Mouse (Mus musculus): Measurements from ENCODE around the gene Gclc. TPM values are rescaled to one million over a fixed set of nuclear protein-coding genes. Genes with fewer than 3 reads are reported as not detected.
A peak's percentile ranks its signal among the peaks of the same experiment; 100 is the strongest.
"Not testable (repeated sequence)": the region's sequence is repeated elsewhere in the genome, so short reads cannot be mapped to it uniquely, and the experiment has no call there.

Gene Gclc
- polyA plus RNA-seq, 2 experiments from 2014 or later, result 6.5 to 11.0 TPM

DNA sequence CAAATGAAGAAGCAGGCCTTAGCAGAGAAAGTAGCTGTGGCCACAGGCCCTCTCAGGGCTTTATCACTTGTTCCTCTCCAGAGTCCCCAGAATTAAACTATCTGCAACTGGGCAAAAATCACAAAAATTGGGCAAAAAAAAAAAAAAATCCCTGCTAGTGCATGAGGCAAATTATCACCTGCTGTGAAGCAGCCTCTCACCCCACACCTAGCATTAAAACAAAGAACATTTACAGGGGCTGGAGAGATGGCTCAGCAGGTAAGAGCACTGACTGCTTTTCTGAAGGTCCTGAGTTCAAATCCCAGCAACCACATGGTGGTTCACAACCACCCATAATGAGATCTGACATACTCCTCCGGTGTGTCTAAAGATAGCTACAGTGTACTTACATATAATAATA, 6.0 kb upstream of the Gclc start:
- not testable (repeated sequence) for ATAC-seq

- ATAC-seq, result peak; percentile 81
Observed at GRCm38 (mm10) chr9:77750133-77751060, 3.9 kb upstream of the Gclc start.

- ATAC-seq, result peak; percentile 21
Observed at GRCm38 (mm10) chr9:77751091-77751521, 3.2 kb upstream of the Gclc start.

DNA sequence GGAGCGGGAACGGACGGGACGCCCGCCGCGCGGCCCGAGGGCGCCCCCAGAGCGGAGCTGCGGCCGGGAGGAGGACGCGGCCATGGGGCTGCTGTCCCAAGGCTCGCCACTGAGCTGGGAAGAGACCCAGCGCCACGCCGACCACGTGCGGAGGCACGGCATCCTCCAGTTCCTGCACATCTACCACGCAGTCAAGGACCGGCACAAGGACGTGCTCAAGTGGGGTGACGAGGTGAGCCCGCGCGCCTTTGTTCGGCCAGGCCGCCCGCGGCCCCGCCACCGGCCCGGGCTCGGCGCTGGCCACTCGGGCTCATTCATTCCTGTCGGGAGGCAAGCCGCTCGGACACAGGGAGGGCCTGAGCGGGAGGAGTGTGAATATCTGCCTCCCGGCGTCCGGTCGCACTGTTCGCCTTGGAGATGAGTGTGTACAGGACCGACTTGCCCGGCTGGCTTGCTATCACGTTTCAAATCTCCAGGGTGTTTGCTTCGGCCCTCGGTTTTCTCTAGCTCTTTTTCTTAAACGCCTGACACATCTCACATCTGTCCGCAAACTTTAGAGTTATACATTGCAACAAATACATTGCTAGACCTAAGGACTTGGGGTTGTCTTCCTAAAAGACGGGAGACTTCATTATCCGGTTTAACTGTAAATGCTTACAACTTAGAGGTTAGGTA, 530 bp downstream of the Gclc start:
- peak; percentile 30 for ATAC-seq

- no peak for ATAC-seq
Observed at GRCm38 (mm10) chr9:77755403-77755784, 1.1 kb downstream of the Gclc start.

DNA sequence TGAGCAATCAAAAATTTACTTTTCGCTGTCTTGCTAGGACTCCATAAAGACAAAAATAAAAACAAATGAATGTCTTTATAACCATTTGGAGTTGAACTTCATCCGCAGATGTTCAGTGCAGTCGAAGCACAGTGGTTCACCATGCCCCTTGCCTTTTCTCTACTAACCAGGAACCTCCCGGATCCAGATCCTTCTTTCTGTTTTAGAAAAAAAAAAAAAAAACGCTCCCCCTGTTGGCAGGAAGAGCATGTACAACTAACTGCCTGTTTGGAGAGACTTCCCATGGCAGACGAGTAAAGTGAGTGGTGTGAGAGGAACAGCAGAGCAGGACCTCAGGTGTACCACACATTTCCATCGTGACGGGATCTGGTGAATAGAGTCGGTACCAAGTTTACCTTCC, 1.7 kb downstream of the Gclc start:
- ATAC-seq, result peak; percentile 37

DNA sequence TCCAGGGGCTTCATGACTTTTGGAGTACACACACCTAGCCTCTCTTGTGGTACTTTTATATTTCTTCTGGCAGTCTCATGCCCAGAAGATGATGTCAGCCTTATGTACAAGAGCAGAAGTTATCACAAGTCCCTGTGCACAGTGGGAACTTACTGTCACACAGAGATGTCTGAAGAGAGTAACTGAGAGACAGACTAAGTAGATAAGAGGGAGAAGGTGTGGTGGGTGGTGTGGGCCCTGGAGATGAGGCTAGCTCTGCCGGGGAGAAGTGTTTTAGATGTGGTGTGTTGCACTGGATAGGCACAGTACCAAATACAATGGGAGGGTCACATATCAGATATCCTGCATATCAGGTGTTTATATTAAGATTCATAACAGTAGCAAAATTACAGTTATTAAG, 3.0 kb downstream of the Gclc start:
- ATAC-seq, result no peak

DNA sequence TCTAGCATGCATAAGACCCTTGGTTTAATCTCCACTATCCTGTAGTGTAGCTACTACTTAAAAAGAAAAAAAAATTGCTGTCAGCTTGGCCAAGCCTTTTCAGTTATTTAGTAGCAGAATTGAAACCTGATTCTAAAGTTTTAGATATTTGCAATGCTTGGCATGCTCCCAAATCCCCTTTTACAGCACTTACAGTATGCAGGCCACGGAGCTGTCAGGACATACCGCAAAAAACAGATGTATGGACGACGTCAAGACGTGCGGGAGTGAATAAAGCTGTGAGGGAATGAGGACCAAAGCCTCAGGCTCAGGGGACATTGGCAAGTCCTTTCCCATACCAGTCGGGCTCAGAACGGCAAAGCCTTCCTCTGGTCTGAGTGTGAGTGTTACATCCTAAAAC, 4.1 kb downstream of the Gclc start:
- no peak for ATAC-seq

GRCm38 (mm10) chr9:77759111-77759510, 4.8 kb downstream of the Gclc start:
- ATAC-seq, result no peak

DNA sequence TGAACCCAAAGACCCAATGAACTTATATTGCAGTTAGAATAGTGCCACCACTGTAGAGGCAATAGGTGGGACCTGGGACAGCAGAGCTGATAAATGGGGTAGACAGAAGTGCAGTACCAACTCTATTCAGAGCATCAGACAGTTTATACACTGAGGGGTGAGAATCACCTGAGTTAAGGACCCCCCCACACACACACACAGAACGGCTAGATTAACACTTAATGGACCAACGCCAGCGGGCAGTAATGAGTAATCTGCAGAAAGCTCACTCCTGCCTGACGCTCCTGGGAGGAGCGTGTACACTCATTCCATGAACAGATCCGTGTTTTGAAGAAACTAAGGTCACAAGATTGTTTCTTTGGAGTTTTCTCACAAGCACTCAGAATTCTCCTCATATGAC, 5.4 kb downstream of the Gclc start:
- ATAC-seq, result no peak

- no peak for ATAC-seq
Observed at GRCm38 (mm10) chr9:77766218-77766617, 11.9 kb downstream of the Gclc start.

DNA sequence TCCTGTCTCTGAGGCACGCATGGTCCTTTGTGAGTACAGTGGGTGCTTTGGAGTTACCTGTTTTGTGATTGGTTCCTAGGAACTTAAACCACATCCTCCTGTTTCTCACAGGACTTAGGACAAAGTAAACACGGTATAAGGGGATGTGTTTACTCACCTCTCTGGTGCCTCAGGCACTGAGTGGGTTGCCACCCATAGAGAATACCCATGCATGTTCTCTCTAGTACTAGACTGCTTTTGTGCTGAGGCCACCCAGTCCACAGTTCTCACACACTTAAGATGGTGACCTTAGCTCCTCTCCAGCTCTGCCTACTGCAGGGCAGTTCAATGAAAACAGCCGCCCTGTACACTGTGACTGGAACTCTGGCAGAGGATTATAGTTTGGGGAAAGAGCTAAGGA, 12.4 kb downstream of the Gclc start:
- ATAC-seq, result no peak

DNA sequence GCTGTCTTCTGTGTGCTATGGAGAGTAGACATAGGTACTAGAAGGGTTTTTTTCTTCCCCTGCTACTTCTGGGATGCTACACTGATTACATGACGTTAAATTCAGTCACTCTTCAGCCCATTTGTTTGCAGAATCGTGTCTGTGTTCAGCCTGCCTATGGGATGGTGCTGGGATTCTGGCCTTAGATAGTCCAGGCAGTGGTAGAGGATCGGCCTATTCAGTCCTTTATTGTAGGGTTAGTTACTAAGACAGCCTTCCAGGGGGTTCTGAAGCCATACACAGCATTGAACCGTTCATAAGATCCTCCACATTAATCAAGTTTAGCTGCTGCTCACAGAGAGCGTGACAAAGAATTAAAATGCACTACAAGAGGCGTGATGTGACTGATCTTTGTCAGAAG, 16.6 kb downstream of the Gclc start:
- no peak for ATAC-seq

DNA sequence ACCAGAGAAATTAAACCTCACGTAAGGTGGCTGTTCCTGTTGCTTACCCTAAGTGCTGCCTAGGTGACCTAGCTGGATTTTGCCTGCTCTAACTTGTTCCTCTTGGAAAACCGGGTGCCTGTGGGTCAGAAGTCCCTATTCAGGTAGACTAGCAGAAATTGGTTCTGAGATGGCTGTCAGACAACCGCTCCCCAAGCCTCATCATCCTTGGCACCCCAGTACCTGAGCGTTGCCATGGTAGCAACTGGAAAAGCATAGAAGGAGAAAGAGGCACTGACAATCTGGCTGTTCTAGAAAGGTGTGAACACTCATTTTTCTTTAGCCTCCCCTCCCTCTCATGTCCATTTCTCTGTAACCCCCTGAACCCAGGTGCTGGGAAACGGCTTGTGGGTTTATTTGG, 17.0 kb downstream of the Gclc start:
- no peak for ATAC-seq

DNA sequence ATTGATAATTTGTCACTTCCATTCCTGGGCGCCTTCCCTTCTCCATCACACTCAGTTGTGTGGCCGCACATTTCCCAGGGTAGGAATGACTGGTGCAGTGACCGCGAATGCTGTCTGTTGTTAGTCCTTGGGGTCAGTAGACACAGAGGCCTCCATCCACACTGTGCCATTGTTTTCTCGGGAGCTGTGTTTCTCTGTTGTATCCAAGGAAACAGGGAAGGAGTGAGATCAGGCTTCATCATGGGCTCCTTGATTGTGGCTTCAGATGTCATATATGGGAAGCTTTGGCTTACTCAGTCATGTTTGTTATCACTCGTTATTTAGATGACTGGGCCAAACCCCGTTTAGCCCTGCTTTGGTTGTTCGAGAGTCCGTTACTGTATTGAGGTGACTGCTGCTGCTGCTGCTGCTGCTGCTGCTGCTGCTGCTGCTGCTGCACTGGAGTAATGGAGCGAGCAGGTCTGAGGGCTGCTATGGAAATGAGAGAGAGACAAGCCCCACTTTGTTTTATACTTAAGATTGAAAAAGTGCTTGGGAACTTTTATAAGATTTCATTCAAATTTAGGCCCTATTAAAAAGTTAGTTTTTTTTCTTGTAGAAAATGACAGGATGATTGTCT, 17.5 kb downstream of the Gclc start:
- ATAC-seq, result no peak

DNA sequence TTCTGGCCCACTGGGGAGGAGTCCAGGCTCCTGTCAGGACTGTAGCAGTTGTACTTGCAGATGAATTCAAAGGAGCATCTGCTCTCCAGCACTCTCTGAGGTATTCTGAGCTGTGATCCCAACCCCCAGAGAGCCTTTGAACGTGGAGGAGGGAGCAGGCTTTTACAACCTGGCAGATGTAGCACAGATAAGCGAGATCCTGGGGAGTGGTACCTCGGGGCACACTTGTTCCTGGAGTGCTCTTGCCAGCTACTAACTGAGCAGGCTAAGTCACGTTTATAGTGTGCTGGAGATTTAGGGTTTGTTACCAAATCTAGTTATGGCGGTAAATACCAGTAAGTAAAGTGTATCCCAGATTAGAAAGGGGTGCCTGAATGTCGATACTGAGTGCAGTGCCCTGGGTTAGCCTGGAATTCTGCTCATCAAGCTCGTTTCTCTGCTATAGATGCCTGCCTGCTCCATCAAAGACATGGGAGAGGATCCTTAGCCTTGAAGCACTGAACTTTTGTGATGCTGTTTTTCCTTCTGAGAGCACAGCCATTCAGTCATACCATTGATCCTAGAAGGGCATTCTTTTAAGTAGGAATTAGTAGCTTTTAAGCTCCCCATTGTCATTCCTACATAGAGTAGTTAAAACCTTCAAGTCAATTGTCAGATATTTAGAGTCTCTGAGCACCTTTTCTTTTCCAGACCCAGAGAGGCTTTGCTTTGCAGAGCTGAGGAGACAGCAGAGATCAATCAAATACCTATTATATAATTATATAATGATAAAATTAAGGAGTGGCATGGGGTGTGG, 22.6 kb downstream of the Gclc start:
- ATAC-seq, result no peak

GRCm38 (mm10) chr9:77777622-77778021, 23.3 kb downstream of the Gclc start:
- ATAC-seq, result no peak

DNA sequence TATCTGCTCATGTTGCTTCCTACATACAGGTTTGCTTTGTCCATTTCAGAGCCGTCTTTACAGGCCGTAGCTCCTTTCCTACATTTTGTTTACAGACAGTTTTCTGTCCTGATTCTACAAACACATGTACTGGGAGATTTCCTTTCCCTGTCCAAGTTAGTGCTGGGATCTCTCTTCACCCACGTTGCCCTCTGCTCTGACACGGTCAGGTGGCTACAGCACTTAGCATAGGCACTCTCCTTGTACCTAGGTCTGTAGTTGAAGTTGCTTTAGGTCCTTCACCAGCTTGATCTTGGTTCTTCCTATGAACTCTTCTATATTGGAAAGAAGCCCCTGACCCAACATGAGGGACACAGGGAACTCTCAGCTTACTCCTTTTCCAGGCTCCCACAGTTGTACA, 25.4 kb downstream of the Gclc start:
- no peak for ATAC-seq

- ATAC-seq, result no peak
Observed at GRCm38 (mm10) chr9:77781453-77782163, 27.3 kb downstream of the Gclc start.

DNA sequence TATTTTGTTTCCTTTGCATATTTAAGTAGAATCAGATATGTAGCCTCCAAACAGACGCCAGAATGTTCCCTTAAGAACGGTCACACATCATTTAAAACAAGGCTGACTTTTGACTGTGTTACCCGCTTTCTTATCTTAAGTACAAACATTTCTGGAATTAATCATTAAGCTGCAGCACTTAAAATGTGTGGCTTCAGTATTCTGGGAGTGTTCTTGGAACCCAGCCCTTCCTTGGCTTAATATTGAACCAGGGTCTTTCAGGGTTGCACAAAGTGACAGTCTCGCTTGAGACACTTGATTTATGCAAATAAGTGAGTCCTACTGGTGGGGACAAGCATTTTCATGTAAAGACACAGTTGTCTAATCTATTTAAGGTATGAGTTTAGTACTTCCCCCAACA, 27.9 kb downstream of the Gclc start:
- ATAC-seq, result no peak

DNA sequence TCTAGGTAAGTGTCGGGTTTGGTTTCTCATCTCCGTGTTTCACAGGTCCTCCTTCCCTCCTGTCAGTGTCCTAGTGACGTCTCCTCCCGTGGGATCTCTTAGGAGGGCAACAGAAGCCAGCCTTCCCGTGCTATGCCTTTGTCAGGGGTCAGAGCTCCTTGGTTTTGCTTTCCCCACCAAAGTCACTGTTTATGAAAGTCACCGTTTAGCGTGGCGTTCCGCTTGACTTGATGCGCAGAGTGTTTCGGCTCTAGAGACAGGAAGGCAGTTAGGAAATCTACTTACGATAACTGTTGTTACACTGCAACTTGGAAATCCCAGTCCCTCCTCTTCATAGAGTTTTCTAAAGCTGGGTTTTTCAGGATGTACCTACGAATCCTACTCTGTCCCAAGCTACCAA, 28.7 kb downstream of the Gclc start:
- no peak for ATAC-seq

- ATAC-seq, result no peak
Observed at GRCm38 (mm10) chr9:77785466-77785865, 31.1 kb downstream of the Gclc start.
